Mouse (Mus musculus) intestine, embryonic 14.5 days (tissue): ENCODE data around the gene Tmem217. TPM values are rescaled to one million over a fixed set of nuclear protein-coding genes. Genes with fewer than 3 reads are reported as not detected.
A peak's percentile ranks its signal among the peaks of the same experiment; 100 is the strongest.
"Not testable (repeated sequence)": the region's sequence is repeated elsewhere in the genome, so short reads cannot be mapped to it uniquely, and the experiment has no call there.

Experiments used
- ATAC-seq: fragments of 200-750 bp; cut with Nextera tagmentation; replicated peaks from 2 replicates; pipeline ENCODE4 v1.8.0; 2017; ENCODE audit warnings: low read depth, moderate number of reproducible peaks, moderate TSS enrichment, moderate library complexity; ENCODE audit not compliant: low FRiP score, low TSS enrichment
- DNase-seq: peaks from one replicate; pipeline ENCODE4 v3.0.0-alpha.2; 2018; ENCODE audit warnings: low spot score
- H3K27ac ChIP-seq: fragments of 300-500 bp; sonication (generic); 2 replicates; pipeline ENCODE4 v1.5.1; 2014; ENCODE audit warnings: low read depth, mild to moderate bottlenecking, control low read depth
- H3K27me3 ChIP-seq: fragments of 300-500 bp; sonication (generic); replicated peaks from 2 replicates; pipeline ENCODE4 v1.6.1; 2014; ENCODE audit warnings: low read length, control low read depth; ENCODE audit not compliant: control insufficient read depth, insufficient read depth
- H3K36me3 ChIP-seq: fragments of 300-500 bp; sonication (generic); 2 replicates; pipeline ENCODE4 v1.6.1; 2014; ENCODE audit warnings: low read length, control low read depth; ENCODE audit not compliant: control insufficient read depth, insufficient read depth
- H3K4me1 ChIP-seq: fragments of 300-500 bp; sonication (generic); replicated peaks from 2 replicates; pipeline ENCODE4 v1.6.1; 2014; ENCODE audit warnings: low read length, control low read depth, mixed read lengths; ENCODE audit not compliant: control insufficient read depth, insufficient read depth
- H3K4me2 ChIP-seq: fragments of 300-500 bp; sonication (generic); 2 replicates; pipeline ENCODE4 v1.6.1; 2014; ENCODE audit warnings: low read length
- H3K4me3 ChIP-seq: fragments of 300-500 bp; sonication (generic); 2 replicates; pipeline ENCODE4 v1.5.1; 2014; ENCODE audit warnings: low read depth, low read length, control low read depth, mixed read lengths
- H3K9ac ChIP-seq: fragments of 300-500 bp; sonication (generic); 2 replicates; pipeline ENCODE4 v1.6.1; 2014; ENCODE audit warnings: mild to moderate bottlenecking, low read length
- H3K9me3 ChIP-seq: fragments of 300-500 bp; sonication (generic); 2 replicates; pipeline ENCODE4 v1.6.1; 2016; ENCODE audit warnings: low read length, control low read depth; ENCODE audit not compliant: control insufficient read depth
- WGBS: fragments of 180-500 bp; shearing (Covaris S2); extraction: QIAGEN DNeasy Blood & Tissue Kit; methylation state at CpG from one replicate; pipeline ENCODE4 v1.1.7; 2014; 5-methylcytosine and 5-hydroxymethylcytosine counted together
- polyA plus RNA-seq: library from polyadenylated mRNA; unstranded; fragments of >200 nt; fragmentation: Nextera tagmentation; extraction: Ambion mirVana; gene quantifications from 2 replicates; pipeline ENCODE4 v1.2.1, GENCODE M21; 2014

The Tmem217 gene
- polyA plus RNA-seq, 1 experiment from 2014 or later, result 0.39 TPM

DNA sequence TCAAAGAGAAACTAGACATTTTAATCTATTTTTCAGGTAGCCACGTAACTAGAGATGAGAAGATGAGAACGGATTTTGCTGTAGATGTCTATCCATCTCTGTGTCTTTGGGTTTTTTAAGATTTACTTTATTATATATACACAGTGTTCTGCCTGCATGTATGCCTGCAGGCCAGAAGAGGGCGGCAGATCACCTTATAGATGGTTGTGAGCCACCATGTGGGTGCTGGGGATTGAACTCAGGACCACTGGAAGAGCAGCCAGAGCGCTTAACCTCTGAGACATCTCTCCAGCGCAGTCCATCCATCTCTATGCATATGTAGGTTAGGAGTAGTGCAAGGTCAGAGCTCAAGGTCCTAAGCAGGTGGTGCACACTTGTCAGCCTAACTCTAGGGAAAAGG is 48.5 kb downstream of the Tmem217 start:
- WGBS, result 75% methylated on average over 5 of the region's 5 CpGs
- Histone ChIP-seq H3K4me2 (no peak overlapping the region), H3K9ac (no peak overlapping the region), H3K4me1 (peaks cover 5% of the 10 kb centered on the region; the same call in 1 of the 2 replicates), H3K27me3 (no peaks in the 10 kb centered on the region), H3K4me3 (no peak overlapping the region), H3K9me3 (no peaks in the 10 kb centered on the region), H3K36me3 (no peaks in the 10 kb centered on the region), H3K27ac (no peak overlapping the region)
- no peak for ATAC-seq
- DNase-seq, result no peak

DNA sequence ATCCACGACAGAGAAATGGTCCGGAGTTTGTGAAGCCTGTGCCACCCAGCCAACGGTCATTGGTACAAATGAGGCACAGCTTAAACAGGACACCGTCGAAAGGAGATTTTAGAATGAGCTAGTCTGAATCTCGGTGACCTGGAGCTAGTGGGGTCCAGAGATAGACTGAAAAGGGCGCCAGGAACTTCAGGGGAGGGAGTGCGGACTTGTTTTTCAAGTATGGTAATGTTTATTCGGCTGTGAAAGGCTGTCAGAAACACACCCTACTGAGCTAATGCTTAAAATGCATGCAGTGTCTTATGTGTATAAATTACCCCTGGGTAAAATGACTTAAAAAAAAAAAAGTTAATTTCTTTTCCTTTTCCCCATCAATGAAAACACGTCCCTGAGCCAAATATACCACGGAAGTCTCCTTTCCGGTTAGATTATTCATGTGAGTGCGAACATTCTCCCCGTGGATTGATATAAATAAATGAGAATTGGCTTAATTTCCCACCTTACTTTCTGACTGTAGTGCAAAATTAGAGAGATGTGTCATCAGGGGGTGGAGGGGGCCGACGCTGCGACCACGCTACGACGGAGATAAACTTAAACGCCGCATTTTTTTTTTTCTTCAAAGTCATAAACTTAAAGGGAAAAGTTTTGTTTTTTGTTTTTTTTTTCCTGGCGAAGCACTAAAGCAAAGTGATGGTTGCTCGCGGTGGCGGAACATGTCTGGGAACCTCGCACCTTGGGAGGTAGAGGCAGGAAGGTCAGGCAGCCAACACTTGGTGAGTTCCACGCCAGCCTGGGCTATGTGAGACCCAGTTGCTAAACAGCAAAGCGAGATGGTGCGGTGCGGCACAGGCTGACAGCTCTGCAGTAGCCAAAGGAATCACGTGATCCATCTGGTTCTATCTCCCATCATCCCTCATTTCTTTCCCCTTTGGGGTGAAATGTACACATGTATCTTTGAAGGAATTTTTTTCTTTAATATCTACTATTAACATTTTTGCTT is 49.2 kb downstream of the Tmem217 start:
- WGBS, result 14% methylated on average over 32 of the region's 32 CpGs
- Histone ChIP-seq H3K4me3 (peak overlapping the region; percentile 21), H3K36me3 (no peaks in the 10 kb centered on the region), H3K4me1 (peaks cover 5% of the 10 kb centered on the region; the same call in 1 of the 2 replicates), H3K9ac (0 out of 2 replicates have a peak overlapping the region, but pooled peaks have one; percentile 22), H3K27me3 (no peaks in the 10 kb centered on the region), H3K4me2 (peak overlapping the region; percentile 49), H3K27ac (no peak overlapping the region), H3K9me3 (no peaks in the 10 kb centered on the region)
- DNase-seq, result no peak
- ATAC-seq, result 0 out of 2 replicates have a peak, but pooled peaks have one; percentile 32

DNA sequence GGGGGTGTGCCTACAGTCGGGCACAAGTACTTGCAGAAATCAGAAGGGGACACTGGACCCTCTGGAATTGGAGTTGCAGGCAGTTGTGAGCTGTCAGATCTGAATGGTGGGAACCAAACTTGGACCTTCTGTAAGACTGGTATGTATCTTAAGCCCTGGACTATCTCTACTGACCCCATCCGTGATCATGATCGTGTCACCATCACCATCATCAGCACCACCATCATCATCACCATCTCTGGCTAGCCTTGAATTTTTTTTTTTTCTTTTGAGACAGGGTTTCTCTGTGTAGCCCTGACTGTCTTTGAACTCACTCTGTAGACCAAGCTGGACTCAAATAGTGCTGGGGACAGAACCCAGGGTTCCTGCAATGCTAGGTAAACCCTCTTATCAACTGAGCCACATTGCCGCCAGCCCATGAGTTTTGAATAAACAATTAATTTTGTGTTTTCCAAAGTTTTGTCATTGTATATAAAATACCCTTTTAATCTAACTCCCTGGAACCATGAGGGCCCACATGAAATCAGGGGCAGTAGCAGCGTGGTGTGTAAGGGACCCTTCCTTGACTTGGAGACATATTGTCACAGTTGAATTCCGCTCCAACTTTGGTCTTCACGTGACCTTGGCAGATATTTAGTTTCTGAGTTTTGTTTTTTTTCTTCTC is 50.0 kb downstream of the Tmem217 start:
- Histone ChIP-seq H3K4me1 (peaks cover 5% of the 10 kb centered on the region; the same call in 1 of the 2 replicates), H3K4me2 (0 out of 2 replicates have a peak overlapping the region, but pooled peaks have one; percentile 49), H3K4me3 (no peak overlapping the region), H3K27ac (no peak overlapping the region), H3K27me3 (no peaks in the 10 kb centered on the region), H3K36me3 (no peaks in the 10 kb centered on the region), H3K9me3 (no peaks in the 10 kb centered on the region), H3K9ac (no peak overlapping the region)
- 73% methylated on average over 7 of the region's 7 CpGs for WGBS
- ATAC-seq (no peak), DNase-seq (no peak)

DNA sequence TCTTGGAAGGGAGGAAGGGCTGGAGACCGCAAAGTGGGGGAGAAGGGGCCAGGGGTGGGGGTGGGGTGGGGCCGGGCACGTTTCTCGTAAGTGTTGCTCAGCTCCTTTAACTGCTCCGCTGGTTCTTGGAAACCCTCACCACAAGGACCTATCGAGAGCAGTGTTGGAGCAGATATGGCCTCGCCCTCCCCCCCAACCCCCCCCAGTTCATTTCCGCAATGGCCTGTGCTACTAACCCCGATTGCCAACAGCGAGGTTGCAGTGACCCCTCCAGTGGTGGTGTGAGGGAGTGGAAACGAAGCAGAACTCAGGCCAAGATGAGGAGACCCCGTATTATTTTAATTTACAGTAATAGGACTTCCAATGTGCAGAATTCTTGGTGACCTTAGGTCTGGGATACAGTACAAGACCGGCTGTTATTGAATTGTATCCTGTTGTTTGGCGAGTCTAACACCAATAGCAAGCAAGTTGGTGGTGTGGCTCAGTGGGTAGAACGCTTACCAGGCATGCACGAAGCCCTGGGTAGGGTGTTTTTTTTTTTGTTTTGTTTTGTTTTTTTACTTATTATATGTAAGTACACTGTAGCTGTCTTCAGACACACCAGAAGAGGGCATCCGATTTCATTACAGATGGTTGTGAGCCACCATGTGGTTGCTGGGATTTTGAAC is 51.2 kb downstream of the Tmem217 start:
- Histone ChIP-seq H3K27me3 (no peaks in the 10 kb centered on the region), H3K4me3 (no peak overlapping the region), H3K4me1 (peaks cover 5% of the 10 kb centered on the region; the same call in 1 of the 2 replicates), H3K9me3 (no peaks in the 10 kb centered on the region), H3K27ac (no peak overlapping the region), H3K9ac (no peak overlapping the region), H3K4me2 (no peak overlapping the region), H3K36me3 (0 out of 2 replicates have a peak, but pooled peaks cover 2% of the 10 kb centered on the region)
- no peak for DNase-seq
- no peak for ATAC-seq
- WGBS, result 76% methylated on average over 17 of the region's 17 CpGs

DNA sequence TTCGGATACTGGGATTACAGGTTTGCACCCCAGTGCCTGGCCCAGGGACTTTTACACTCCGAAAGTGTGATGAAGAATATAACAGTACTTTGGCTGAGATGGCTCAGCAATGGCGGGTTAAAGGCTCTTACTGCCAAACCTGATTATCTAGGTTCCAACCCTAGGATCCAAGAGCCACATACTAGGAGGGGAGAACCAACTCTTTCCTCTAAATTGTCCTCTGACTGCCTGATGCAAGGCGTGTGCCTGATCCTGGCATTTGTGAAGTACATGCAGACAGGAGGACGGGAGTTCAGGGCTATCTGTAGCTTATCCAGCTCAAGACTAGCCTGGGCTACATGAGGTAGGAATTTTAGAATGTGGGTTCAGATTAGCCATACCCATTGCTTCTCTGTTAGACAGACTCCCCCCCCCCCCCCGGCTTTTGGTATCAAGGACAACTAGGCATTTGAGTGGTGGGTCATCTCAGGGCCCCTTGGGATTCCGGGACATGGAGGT is 51.9 kb downstream of the Tmem217 start:
- no peak for DNase-seq
- no peak overlapping the region for H3K9ac ChIP-seq
- no peak overlapping the region for H3K27ac ChIP-seq
- H3K27me3 ChIP-seq, result no peaks in the 10 kb centered on the region
- H3K9me3 ChIP-seq, result no peaks in the 10 kb centered on the region
- no peak overlapping the region for H3K4me3 ChIP-seq
- ATAC-seq, result no peak
- 75% methylated on average over 7 of the region's 7 CpGs for WGBS
- 0 out of 2 replicates have a peak, but pooled peaks cover 2% of the 10 kb centered on the region for H3K36me3 ChIP-seq
- H3K4me2 ChIP-seq, result no peak overlapping the region
- H3K4me1 ChIP-seq, result peaks cover 5% of the 10 kb centered on the region; the same call in 1 of the 2 replicates

DNA sequence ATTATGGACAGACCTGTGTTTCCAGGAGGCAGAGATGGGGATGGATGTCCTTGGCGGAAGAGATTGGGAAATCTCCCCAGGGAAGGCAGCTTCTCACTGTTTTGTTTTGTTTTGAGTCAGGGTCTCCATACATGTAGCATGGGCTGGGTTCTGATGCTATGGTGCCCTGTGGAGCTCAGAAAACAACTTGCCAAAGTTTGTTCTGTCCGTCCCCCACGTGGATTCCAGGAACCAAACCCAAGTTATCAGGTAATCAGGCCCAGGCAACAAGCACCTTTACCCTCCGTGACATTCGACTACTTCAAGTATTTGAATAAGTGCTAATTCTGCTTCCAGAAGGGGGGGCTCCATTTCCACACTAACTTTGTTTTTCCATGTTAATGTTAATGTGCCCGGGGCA is 52.7 kb downstream of the Tmem217 start:
- WGBS, result 75% methylated on average over 6 of the region's 6 CpGs
- H3K27me3 ChIP-seq, result no peaks in the 10 kb centered on the region
- DNase-seq (no peak), ATAC-seq (no peak)
- H3K4me3 ChIP-seq, result no peak overlapping the region
- H3K27ac ChIP-seq, result no peak overlapping the region
- peaks cover 5% of the 10 kb centered on the region; the same call in 1 of the 2 replicates for H3K4me1 ChIP-seq
- H3K9me3 ChIP-seq, result no peaks in the 10 kb centered on the region
- peaks cover 6% of the 10 kb centered on the region for H3K36me3 ChIP-seq
- H3K9ac ChIP-seq, result no peak overlapping the region
- H3K4me2 ChIP-seq, result no peak overlapping the region

DNA sequence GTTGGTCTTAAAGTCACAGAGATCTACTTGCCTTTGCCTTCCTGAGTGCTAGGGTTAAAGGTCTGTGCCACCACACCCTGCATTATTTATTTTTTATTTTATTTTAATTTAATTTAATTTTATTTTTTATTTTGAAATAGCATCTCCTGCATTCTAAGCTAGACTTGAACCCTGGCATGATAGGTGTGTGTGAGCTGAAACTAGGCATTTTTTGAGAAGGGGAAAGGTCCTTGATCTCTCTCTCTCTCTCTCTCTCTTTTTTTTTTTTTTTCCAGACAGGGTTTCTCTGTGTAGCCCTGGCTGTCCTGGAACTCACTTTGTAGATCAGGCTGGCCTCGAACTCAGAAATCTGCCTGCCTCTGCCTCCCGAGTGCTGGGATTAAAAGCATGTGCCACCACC is 53.2 kb downstream of the Tmem217 start:
- H3K4me2 ChIP-seq, H3K27ac ChIP-seq, H3K27me3 ChIP-seq, DNase-seq, H3K4me3 ChIP-seq, H3K9ac ChIP-seq, ATAC-seq, H3K4me1 ChIP-seq, H3K9me3 ChIP-seq: not testable (repeated sequence)
- 91% methylated on average over 2 of the region's 2 CpGs for WGBS
- peaks cover 11% of the 10 kb centered on the region for H3K36me3 ChIP-seq

DNA sequence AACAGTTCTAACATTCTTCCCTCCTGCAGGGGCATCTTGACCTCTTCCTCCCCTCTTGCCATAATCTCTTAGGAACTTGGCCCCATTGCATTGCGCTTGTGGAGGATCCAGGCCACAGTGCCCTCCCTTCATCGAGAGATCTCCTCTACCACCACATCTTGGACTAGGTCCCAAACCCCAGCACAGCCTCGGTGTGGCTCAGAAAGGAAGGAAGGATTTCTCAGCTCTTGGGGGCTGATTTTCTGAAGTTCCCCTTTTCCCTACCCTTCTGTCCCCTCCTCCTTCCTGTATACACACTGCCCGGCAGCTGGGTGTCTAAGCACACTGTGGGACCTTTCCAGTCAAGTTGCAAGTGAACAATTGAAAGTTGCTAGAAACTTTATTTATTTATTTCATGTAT is 54.2 kb downstream of the Tmem217 start:
- H3K27ac ChIP-seq, result no peak overlapping the region
- H3K27me3 ChIP-seq, result no peaks in the 10 kb centered on the region
- no peak overlapping the region for H3K4me2 ChIP-seq
- DNase-seq, result no peak
- peaks cover 7% of the 10 kb centered on the region for H3K4me1 ChIP-seq
- H3K9ac ChIP-seq, result no peak overlapping the region
- H3K4me3 ChIP-seq, result no peak overlapping the region
- no peaks in the 10 kb centered on the region for H3K9me3 ChIP-seq
- 45% methylated on average over 4 of the region's 4 CpGs for WGBS
- ATAC-seq, result no peak
- H3K36me3 ChIP-seq, result peaks cover 16% of the 10 kb centered on the region
